Mouse (Mus musculus): ENCODE data around the gene Rbms2.
A peak's percentile ranks its signal among the peaks of the same experiment; 100 is the strongest.
"Not testable (repeated sequence)": the region's sequence is repeated elsewhere in the genome, so short reads cannot be mapped to it uniquely, and the experiment has no call there.

The Rbms2 gene

DNA sequence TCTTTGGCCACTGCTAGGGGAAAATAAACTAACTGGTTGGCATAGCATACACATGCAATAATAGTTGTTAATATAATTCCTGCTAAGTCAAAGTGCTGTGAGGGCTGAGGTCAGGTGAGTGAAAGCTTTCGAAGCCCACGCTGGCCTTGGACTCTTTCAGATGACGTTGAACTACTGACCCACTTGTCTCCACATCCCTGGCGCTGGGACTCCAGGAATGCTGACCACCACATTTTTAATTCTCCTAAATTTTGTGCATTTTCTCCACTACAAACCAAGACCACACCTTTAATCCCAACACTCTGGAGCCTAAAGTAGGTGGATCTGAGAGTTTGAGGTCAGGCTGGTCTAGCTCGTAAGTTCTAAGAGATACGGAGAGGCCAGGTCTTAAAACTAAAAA is 13.0 kb upstream of the Rbms2 start:
- DNase-seq (ENCODE audit: low read depth): no peak

DNA sequence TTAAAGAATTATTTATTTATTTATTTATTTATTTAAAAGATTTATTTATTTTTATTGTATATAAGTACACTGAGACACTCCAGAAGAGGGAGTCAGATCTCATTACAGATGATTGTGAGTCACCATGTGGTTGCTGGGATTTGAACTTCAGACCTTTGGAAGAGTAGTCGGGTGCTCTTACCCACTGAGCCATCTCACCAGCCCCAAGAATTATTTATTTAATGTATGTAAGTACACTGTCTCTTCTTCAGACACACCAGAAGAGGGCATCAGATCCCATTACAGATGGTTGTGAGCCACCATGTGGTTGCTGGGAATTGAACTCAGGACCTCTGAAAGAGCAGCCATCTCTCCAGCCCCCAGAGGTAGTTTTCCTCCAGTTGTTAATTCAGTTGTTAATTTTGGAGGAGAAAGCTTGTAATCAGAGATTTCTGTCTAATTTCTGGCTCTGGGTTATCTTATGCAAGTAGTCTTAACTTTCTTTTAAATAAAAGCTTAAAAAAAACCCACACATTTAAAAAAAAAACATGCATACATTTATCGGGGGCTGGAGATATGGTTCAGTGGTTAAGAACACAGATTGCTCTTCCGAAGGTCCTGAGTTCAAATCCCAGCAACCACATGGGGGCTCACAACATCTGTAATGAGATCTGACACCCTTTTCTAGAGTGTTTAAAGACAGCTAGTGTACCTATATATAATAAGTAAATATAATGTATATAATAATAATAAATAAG is 12.1 kb upstream of the Rbms2 start:
- DNase-seq (ENCODE audit: low read depth): not testable (repeated sequence)

DNA sequence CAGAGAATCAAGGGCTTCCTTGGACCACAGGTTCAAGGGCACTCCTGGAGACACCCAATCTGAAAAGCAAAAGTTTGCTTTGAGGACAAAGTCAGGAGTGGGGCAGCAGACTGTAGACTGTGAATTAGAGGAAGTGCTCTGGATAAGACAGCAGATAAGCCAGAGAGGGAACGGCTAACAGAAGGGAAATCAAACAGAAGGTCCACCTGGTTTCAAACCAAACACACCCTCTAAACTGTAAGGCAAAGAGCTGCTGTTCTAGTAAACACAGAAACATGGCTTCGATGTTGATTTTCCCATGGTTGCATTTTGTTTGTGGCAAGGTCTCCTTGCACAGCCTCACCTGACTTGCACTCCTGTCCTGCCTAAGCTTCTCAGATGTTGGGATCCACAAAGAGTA is 11.4 kb upstream of the Rbms2 start:
- no peak for DNase-seq (ENCODE audit: low read depth)

DNA sequence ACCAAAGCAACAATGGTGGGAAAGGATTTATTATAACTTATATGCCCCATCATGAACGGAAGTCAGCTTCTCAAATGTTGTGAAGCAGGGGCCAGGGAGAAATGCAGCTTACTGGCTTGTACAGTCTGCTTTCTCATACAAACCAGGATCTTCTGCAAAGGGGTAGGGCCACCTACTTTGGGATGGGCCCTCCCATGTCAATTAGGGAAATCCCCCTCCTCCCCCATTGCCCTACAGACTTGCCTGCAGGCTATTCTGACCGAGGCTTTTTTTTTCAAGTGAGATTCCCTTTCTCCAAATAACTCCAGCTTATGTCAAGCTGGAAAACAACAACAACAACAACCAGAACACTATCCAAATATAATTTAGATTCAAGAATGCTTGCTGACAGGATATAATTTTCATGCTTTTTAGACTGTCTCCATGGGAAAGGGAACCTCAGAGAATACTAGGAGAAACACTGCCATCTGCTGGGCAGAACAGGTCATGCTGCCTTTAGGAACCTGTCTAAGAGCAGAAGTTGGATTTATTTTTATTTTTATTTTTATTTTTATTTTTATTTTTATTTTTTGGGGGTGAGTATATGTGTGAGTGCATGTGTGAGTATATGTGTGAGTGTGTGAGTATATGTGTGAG is 8.3 kb upstream of the Rbms2 start:
- peak; percentile 79 for DNase-seq (ENCODE audit: low read depth)

DNA sequence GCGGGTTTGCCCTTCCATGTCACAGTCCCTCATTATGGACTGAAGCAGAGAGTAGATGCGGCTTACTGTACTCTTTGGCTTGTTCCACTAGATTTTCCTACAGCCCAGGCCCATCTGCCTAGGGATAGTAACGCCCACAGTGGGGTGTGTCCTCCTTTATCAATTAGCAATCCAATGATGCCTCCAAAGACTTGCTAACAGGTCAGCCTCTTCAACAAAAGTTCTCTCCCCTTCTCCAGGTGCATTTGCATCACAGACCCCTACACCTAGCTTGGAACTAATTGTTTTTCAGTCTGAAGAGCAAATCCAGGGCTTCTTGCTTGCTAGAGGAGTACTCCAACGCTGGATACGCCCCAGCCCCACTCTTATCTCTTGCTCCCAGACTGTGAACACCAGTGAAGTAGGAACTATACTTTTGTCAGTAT is 7.1 kb upstream of the Rbms2 start:
- peak; percentile 66 for DNase-seq (ENCODE audit: low read depth)

DNA sequence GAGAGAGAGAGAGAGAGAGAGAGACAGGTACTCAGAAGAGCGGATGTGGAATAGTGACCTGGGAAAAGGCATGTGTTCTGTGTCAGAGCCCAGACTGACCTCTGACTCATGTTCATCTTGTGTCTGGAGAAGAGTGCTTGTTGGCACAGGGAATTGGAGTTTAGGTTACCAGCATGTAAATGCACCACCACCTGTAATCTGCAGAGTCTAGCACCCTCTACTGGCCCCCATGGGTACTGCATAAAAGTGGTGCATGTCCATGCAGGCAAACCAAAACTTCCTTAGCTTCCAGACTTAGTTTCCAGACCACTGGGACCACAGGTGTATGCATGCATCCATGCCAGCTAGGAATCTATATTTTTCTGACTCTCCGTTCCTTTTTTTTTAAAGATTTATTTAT is 5.9 kb upstream of the Rbms2 start:
- DNase-seq (ENCODE audit: low read depth): peak; percentile 90

DNA sequence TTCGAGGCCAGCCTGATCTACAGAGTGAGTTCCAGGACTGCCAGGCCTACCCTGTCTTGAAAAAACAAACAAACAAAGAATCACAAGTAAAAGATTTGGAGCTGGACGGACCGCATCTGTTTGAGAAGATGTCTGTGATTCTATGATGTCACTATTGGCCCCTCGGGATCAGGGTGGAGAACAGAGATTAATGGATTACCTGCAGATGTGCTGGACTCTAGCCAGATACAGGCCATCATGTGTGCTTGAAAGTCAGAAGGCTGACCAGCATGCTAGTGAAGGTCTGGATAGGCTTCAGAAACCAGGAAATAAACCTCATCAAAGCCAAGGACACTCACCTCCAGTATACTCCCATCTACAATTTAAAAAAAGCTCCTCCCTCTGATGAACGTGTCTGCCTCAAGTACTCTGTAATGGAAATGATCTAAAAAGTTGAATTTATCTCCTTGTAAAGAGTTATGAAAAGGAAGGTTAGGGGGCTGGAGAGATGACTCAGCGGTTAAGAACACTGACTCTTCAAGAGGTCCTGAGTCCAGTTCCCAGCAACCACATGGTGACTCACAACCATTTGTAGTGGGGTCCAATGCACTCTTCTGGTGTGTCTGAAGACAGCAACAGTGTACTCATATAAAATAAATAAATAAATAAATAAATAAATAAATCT is 5.3 kb upstream of the Rbms2 start:
- DNase-seq (ENCODE audit: low read depth): no peak

DNA sequence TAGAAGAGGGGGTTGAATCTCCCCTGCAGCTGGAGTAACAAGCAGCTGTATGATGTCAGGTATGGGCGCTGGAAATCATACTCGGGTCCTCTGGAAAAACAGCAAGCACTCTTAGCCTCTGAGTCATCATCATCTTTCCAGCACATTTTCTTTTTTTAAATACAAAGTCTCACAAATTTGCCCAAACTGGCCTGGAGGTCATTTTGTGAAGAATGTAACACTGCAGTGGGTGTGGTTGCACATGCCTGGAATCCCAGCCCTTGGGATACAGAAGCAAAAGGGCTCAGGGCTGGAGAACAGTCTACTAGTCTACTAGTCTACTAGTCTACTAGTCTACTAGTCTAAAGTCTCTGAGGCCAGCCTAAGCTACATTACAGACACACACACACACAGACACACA is 4.2 kb upstream of the Rbms2 start:
- DNase-seq (ENCODE audit: low read depth): no peak

DNA sequence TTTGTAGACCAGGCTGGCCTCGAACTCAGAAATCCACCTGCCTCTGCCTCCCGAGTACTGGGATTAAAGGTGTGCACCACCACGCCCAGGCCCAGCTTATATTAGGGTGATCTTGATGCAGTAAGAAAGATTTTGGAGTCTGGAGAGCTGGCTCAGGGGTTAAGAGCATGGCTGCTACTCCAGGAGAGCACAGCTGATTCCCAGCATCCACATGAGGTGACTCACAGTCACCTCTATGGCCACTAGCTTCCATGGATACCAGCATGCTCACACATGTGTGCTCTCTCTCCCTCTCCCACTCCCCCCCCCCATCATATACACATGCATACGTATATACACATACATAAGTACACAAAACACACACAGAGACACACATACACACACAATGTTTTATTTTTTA is 2.8 kb downstream of the Rbms2 start:
- DNase-seq (ENCODE audit: low read depth): no peak

DNA sequence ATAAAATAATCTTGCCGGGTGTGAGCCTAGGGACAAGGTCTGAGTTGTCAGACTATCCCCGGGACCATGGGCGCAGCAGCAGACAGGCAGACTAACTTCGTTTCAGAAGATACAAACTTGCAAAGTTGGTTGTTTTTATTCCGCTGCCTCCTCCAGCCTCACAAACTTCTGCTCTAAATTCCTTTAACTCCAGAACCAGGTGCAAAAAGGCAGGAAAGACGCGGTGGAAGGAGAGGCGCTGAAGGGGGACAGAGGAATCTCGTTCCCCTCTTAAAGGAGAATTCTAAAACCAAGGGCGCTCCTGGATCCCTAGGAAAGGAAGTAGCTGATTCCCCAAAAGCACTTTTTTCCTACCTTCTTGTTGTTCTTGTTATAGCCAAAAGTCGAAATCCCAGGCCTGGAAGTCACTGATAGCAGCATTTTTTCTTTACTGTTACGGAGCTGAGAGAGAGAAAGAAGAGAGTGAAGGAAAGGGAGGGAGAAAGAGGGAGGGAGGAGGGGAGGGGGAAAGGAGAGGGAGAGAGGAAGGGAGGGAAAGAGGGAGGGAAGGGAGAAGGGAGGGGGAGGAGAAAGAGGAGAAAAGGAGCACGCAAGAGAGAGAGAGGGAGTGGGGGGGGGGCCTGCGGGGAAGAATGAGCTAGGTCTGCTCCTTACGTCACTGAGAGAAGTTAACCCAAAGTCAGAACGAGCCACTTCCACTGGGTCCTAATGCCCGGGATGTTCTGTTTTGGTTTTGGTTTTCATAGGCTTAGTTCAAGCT is 3.9 kb downstream of the Rbms2 start:
- peak; percentile 71 for DNase-seq (ENCODE audit: low read depth)

DNA sequence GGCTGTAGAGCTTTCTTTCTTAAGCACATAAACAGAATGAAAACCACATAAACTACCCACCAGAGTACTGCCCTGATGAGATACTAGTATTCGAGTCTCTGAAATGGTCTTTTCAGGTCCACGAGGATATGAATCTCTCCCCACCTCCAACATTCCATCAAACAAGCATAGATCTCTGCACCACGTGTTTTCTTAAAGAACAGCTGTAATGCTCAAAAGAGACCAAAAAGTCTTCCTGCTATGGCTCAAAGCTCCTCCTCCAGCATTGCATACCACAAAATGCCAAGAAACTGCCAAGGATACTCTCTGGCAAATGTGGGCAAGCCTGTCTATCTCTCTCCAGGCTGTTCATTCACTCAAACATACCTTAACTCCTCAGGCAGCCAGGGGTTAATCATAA is 4.8 kb downstream of the Rbms2 start:
- no peak for DNase-seq (ENCODE audit: low read depth)

DNA sequence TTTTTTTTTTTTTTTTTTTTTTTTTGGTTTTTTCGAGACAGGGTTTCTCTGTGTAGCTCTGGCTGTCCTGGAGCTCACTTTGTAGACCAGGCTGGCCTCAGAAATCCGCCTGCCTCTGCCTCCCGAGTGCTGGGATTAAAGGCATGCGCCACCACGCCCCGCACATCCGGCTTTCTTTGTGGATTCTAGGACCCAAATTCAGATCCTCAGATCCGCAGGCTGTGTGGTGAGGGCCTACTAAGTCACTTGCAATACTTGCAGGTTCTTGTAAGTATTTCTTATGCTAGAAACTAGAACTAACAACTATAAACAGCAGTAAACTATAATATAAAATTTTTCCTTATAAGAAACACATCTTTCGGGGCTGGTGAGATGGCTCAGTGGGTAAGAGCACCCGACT is 8.7 kb downstream of the Rbms2 start:
- DNase-seq (ENCODE audit: low read depth): not testable (repeated sequence)

DNA sequence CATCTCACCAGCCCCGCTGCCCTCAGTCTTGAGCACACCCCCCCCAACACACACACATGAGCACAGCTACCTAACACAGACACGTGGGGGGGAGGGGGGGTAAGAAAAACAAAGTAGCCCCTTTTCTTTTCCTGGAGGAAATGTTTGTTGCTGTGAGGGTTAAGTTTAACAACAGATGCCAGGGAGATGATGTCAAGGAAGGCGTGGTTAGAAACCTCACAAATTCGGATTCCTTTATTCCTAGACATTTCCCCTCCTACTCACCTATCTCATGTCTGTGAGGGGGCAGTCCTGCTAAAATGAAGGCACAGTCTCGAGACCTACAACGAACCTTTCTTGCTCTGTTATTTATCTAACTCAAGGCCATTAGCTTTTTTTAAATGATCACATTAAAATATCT is 13.0 kb downstream of the Rbms2 start:
- DNase-seq (ENCODE audit: low read depth): no peak

DNA sequence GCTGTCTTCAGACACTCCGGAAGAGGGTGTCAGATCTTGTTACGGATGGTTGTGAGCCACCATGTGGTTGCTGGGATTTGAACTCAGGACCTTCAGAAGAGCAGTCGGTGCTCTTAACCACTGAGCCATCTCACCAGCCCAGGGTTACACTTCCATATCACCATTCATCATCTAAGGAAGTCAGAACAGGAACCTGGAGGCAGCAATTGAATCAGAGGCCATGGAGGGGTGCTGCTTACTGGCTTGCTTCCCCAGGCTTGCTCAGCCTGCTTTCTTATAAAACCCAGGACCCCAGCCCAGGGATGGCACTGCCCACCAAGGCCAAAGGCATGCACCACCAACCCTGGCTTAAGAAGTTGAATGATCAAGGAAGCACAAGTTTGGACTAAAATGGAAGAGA is 14.4 kb downstream of the Rbms2 start:
- not testable (repeated sequence) for DNase-seq (ENCODE audit: low read depth)

DNA sequence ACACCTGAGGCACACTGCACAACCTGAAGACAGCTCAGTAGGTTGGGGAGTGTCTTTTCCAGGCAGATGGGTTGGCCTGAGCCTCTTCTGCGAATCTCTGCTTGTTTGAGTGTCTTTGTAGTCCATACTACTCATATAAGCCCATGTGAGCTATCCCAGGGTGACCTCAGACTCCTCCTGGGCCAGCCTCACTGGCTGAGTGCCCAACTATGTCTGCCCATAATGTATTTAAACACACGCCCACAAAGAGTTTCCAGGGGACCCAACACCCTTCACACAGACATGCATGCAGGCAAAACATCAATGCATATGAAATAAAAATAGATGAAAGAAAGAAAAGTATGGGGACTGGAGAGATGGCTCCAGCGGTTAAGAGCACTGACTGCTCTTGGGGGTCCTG is 26.1 kb downstream of the Rbms2 start:
- no peak for DNase-seq (ENCODE audit: low read depth)

DNA sequence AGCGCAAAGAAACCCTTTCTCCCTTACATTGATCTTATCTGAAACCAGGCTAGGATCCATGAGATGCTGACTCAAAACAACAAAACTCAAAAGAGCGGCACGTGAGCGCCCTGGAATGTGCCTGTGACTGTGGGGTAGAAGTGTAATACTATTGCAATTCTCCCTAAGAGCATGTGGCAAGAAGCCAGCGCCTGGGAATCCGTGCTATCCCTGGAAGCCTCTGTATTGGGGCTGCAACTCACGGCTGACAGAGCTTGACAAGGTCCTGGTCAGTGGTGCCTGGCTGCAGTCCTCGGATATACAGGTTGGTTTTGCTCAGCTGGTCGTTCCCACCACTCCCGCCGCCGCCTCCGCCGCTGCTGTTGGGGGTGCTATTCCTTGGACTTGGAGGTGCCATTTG is 29.2 kb downstream of the Rbms2 start:
- no peak for DNase-seq (ENCODE audit: low read depth)

DNA sequence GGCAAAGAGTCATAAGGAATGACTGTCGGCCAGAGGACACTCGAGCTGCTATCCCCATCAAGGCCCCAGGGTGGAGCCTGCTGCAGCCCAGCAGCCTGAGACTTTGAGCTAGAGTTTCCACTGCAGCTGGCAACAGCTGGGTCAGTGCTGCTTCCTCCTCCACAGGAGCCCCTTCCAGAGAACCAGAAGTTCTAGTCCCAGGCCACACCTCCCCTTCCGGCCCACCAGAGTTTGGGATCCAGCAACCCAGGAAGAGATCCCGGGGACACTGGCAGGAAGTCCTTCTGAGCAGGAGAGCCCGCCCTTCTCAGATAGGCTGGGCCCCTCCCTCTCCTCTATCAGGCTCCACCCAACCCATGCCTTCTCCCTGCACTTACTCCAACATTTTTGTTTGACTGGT is 30.5 kb downstream of the Rbms2 start:
- peak; percentile 65 for DNase-seq (ENCODE audit: low read depth)

DNA sequence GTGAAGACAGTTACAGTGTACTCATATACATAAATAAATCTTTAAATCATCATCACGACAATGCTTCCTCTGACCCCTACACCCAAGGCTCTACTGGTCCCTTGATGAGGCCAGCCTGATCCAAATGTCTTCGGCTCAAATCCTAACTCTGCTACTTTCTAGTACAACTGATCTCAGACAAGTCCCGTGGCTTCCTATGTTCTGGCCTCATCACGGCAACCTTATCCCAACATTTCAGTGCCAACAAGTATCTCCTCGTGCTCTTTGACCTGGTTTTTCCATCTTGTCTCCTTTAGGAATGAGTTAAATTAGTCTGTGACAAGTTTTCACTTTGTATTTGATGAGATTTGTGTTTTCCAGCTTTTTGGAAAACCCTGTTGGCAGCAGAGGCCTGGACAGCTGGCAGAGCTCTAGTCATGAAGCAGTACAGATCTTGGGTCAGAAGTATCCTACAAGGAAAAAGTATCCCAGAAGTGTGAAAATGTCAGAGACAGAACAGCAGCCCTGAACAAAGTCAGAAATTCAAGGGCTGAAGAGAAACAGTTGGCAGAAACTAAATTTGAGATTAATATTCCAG is 31.2 kb downstream of the Rbms2 start:
- DNase-seq (ENCODE audit: low read depth): no peak

DNA sequence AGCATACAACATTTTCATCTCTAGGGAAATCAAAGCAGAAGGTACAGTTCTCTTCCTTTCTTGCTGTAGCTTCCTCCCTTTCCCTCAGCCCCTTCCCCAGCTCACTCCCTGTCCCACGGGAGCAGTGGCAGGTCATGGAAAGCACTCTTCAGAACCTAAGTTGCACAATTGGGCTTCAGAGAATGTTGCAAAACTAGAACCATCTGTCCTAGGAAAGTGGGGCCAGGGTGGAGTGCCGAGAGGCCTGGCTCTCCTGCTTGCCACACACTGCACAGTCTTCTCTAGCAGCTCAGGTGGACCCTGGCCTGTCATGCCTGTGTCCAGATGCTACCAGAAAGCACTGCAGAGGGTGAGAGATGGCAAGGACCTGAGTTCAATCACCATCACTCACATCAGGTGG is 35.1 kb downstream of the Rbms2 start:
- DNase-seq (ENCODE audit: low read depth): no peak

DNA sequence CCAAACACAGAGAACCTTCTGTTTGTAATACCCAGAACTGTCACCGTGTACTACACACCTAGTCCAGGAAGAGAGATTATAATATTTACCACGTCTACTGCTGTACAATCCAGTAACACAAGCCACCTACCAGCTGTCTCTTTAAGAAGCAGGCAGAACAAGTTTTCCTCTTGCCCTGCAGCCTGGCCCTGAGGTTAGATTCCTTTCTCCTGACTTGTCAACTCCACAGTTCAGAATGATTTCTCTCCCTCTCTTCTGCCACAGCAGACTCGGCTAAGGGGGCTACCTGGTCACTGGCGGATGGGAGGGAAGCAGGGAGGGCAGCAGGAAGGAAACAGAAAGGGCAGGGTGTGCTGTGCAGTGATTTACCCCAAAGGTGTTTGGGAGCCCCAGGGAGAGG is 36.4 kb downstream of the Rbms2 start:
- DNase-seq (ENCODE audit: low read depth): no peak

DNA sequence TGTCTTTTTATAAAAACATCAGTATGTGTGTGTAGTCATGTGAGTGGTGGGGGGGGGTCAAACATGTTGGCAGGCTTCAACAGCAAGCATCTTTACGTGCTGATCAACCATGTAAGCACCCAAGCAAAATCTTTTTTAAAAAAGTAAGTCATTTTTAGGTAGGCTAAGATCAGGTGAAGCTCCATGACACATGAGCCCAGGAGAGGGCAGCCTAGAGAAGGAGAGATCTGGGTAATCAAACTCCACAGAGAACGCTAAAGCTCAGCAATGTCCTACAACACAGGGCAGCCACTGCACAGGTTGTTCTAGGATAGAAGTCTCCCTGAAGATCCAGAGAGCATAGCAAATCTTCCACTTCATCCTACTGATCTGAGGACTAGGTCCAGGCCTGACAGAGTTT is 37.9 kb downstream of the Rbms2 start:
- no peak for DNase-seq (ENCODE audit: low read depth)

DNA sequence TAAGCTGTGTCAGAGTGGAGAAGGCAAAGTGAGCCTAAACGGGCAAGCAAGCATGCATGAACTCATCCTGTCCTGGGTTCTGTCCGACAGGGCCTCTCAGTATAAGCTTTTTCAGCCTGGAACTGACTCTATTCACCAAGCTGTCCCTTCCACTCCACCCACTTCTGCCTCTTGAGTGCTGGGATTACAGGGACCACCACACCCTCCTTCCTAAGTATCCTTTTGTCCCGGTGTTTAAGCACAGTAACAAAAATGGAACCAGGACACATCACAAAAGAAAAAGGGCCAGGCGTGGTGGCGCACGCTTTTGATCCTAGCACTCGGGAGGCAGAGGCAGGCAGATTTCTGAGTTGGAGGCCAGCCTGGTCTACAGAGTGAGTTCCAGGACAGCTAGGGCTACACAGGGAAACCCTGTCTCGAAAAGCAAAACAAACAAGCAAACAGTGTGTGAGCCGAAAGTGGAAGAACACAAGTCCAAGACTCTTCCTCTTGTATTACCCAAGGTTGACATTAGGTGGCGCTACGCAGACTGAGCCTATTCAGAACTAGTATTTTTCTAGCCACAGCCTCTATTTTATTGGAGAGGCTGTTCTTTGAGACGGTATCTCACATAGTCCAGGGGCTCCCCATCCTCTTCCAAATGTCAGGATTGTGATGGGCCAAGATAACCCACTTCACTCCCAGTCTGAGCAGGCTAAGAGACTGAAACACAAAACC is 39.7 kb downstream of the Rbms2 start:
- peak; percentile 73 for DNase-seq (ENCODE audit: low read depth)
